Mouse (Mus musculus) inflammation-experienced regulatory T-cells, adult 6 months (primary cell): ENCODE data around the gene Chrm4. TPM values are rescaled to one million over a fixed set of nuclear protein-coding genes. Genes with fewer than 3 reads are reported as not detected.

ENCODE experiments used
- ATAC-seq: one replicate; pipeline ENCODE4 v1.8.0; 2017
- polyA plus RNA-seq, 3 experiments: library from polyadenylated mRNA; unstranded; fragments of 100-300 nt; shearing (Covaris generic); gene quantifications; one replicate each; pipeline ENCODE4 v1.2.1; 2017

Gene Chrm4
- polyA plus RNA-seq, 3 experiments from 2014 or later, result 0.23 to 1.9 TPM; not detected in 1

- ATAC-seq, result no peak
Measured at GRCm38 (mm10) chr2:91964610-91965204, 37.7 kb downstream of the Chrm4 start.

GRCm38 (mm10) chr2:91965417-91965816 is 38.4 kb downstream of the Chrm4 start:
- ATAC-seq, result no peak

- ATAC-seq, result no peak
Measured at GRCm38 (mm10) chr2:91966367-91966766, 39.3 kb downstream of the Chrm4 start.

- no peak for ATAC-seq
Measured at GRCm38 (mm10) chr2:91967962-91968361, 40.9 kb downstream of the Chrm4 start.

- ATAC-seq, result no peak
Measured at GRCm38 (mm10) chr2:91971231-91972097, 44.4 kb downstream of the Chrm4 start.

- peak; percentile 29 for ATAC-seq
Measured at GRCm38 (mm10) chr2:91972121-91972566, 45.1 kb downstream of the Chrm4 start.

GRCm38 (mm10) chr2:91973416-91974135 is 46.5 kb downstream of the Chrm4 start:
- ATAC-seq, result no peak

- peak; percentile 77 for ATAC-seq
Measured at GRCm38 (mm10) chr2:91975581-91976541, 48.8 kb downstream of the Chrm4 start, which contains the start of gene Dgkz. Dgkz (minus strand) TSS chr2:91975864.

GRCm38 (mm10) chr2:91977960-91978359 is 50.9 kb downstream of the Chrm4 start:
- no peak for ATAC-seq

Other genes starting within 250 kb of the Chrm4 start
- gene Atg13, start 216.7 kb upstream of the Chrm4 start, polyA plus RNA-seq, result 10 to 100 TPM; 23.5 to 30.7 (median 27.4) TPM
- 10 to 100 TPM; 10.1 to 17.8 (median 12.1) TPM for gene Harbi1, start 216.4 kb upstream of the Chrm4 start, polyA plus RNA-seq
- gene Ambra1, start 197.1 kb upstream of the Chrm4 start, polyA plus RNA-seq, result 10 to 100 TPM; 25.0 to 38.9 (median 32.2) TPM
- gene Mdk, start 5.0 kb downstream of the Chrm4 start, polyA plus RNA-seq, result 1 to 10 TPM; 1.5 to 2.2 (median 1.5) TPM
- 1 to 10 TPM in 1 of 3 experiments, under 1 TPM in 2; 0.78 to 1.8 (median 0.83) TPM for gene Gm9821, start 18.5 kb downstream of the Chrm4 start, polyA plus RNA-seq
- gene Dgkz, start 48.6 kb downstream of the Chrm4 start, polyA plus RNA-seq, result 100 to 1,000 TPM in 2 of 3 experiments, 10 to 100 TPM in 1; 89.4 to 181 (median 130) TPM
- gene Creb3l1, start 97.3 kb downstream of the Chrm4 start, polyA plus RNA-seq, result 1 to 10 TPM in 2 of 3 experiments, under 1 TPM in 1; 0.92 to 1.7 (median 1.1) TPM
- gene Phf21a, start 165.9 kb downstream of the Chrm4 start, polyA plus RNA-seq, result 10 to 100 TPM; 44.3 to 68.5 (median 54.2) TPM